Mouse (Mus musculus) E14TG2a.4 (cell line): ENCODE measurements around the gene Mroh2a.

ENCODE experiments used
- H3K27me3 ChIP-seq: 2 replicates; pipeline ENCODE4 v1.6.1; 2014; ENCODE audit warnings: low read length, control low read depth; ENCODE audit not compliant: insufficient read depth
- H3K36me3 ChIP-seq: 2 replicates; pipeline ENCODE4 v1.6.1; 2014; ENCODE audit warnings: low read length, control low read depth; ENCODE audit not compliant: insufficient read depth
- H3K4me1 ChIP-seq: replicated peaks from 2 replicates; pipeline ENCODE4 v1.6.1; 2014; ENCODE audit warnings: low read depth, low read length, control low read depth
- H3K4me3 ChIP-seq: replicated peaks from 2 replicates; pipeline ENCODE4 v1.5.1; 2014; ENCODE audit warnings: mild to moderate bottlenecking, low read length
- H3K9me3 ChIP-seq: 2 replicates; pipeline ENCODE4 v1.6.1; 2014; ENCODE audit warnings: low read length, control low read depth
- CTCF ChIP-seq: conservative IDR thresholded peaks from 2 replicates; pipeline ENCODE4 v1.5.1; 2014; ENCODE audit warnings: low read length
- NANOG ChIP-seq: IDR thresholded peaks from 2 replicates; pipeline ENCODE4 v1.6.1; 2014; ENCODE audit warnings: borderline replicate concordance, low read length, mixed read lengths
- POU5F1 ChIP-seq: IDR thresholded peaks from 2 replicates; pipeline ENCODE4 v1.6.1; 2014; ENCODE audit warnings: low read length, borderline replicate concordance

Gene Mroh2a

GRCm38 (mm10) chr1:88272851-88273250 is 46.1 kb downstream of the Mroh2a start:
- peaks cover 82% of the 10 kb centered on the region for H3K9me3 ChIP-seq
- H3K36me3 ChIP-seq, result peaks cover 80% of the 10 kb centered on the region
- TF ChIP-seq CTCF (no peak), POU5F1 (no peak), NANOG (no peak)

DNA sequence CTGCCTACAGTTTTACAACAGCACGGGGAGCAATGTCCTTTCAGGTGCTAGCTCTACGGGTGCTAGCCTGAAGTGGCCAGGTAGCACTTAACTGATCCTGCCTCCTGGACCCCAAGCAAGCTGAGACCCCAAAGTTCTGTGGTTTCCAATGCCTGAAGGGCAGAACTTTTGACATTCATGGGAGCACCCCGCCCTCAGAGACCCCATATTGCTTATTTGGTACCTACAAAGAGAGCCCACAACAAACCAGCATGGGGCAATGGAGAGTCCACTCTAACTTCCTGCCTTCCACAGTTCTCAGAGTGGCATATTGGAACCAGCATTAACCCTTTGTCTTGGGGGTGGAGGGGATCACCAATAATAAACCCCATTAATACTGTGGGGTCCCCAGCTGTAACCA is 46.5 kb downstream of the Mroh2a start:
- Histone ChIP-seq H3K4me3 (no peak overlapping the region), H3K27me3 (no peaks in the 10 kb centered on the region), H3K9me3 (peaks cover 77% of the 10 kb centered on the region), H3K4me1 (peaks cover 55% of the 10 kb centered on the region), H3K36me3 (peaks cover 75% of the 10 kb centered on the region)
- TF ChIP-seq CTCF (no peak), POU5F1 (no peak), NANOG (no peak)

More at GRCm38 (mm10) chr1:88272851-88273250, 46.1 kb downstream of the Mroh2a start:
- Histone ChIP-seq H3K4me1 (peaks cover 50% of the 10 kb centered on the region), H3K4me3 (no peak overlapping the region), H3K27me3 (no peaks in the 10 kb centered on the region)

DNA sequence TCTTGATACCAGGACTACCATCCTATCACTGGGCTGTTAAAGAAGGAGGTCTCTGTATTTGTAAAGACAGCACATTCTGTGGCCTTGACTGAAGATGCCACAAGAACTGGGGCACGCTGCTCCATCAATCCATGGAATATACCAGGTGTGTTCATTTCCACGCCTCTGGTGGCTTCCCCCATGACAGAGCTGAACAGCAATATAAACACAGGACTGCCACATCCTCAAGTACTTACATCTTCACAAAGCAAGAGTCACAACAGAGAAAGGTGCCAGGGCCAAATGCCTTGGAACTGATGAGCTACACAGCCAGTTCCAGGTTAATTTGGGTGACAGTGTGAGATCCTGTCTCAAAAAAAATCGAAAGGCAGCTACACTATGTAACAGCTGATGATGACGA is 47.0 kb downstream of the Mroh2a start:
- peaks cover 70% of the 10 kb centered on the region for H3K36me3 ChIP-seq
- H3K27me3 ChIP-seq, result no peaks in the 10 kb centered on the region
- peaks cover 57% of the 10 kb centered on the region for H3K4me1 ChIP-seq
- H3K4me3 ChIP-seq, result no peak overlapping the region
- peaks cover 72% of the 10 kb centered on the region for H3K9me3 ChIP-seq
- TF ChIP-seq CTCF (no peak), POU5F1 (no peak), NANOG (no peak)

- Histone ChIP-seq H3K4me3 (no peak overlapping the region), H3K27me3 (no peaks in the 10 kb centered on the region), H3K36me3 (peaks cover 63% of the 10 kb centered on the region), H3K9me3 (peaks cover 65% of the 10 kb centered on the region), H3K4me1 (peaks cover 64% of the 10 kb centered on the region)
- TF ChIP-seq POU5F1 (no peak), CTCF (no peak), NANOG (no peak)
Measured at GRCm38 (mm10) chr1:88274371-88275077, 47.7 kb downstream of the Mroh2a start.

DNA sequence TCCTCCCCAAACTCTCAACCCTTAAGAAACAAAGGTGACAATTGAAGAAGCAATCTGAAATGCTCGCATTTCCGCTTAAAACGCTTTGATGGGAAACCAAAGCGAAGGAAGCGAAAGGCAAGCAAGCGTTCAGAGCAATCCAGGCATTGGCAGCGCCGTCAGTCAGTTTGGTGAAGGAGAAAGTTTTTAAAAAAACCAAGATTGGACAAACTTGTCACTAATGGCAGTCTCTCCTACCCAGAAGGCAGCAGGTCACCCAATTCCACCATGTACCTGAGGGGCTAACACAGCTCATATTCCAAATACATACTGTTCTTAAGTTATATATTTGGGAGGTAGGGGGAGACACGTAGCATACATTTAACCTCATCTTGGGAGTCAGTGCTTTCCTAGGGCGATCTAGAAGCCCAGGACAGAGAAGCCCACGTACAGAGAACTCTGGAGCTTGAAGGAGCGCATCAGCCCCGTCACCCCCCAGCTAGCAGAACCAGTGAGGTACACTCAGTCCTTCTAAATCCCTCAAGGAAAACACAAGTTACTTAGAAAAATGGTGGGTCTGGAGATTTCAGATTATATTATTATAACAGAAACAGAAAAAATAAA is 48.4 kb downstream of the Mroh2a start:
- H3K9me3 ChIP-seq, result peaks cover 62% of the 10 kb centered on the region
- peaks cover 57% of the 10 kb centered on the region for H3K36me3 ChIP-seq
- H3K4me1 ChIP-seq, result peaks cover 64% of the 10 kb centered on the region
- H3K27me3 ChIP-seq, result no peaks in the 10 kb centered on the region
- TF ChIP-seq NANOG (no peak), POU5F1 (no peak), CTCF (no peak)
- H3K4me3 ChIP-seq, result peak overlapping the region; percentile 89; the same call in 1 of the 2 replicates

DNA sequence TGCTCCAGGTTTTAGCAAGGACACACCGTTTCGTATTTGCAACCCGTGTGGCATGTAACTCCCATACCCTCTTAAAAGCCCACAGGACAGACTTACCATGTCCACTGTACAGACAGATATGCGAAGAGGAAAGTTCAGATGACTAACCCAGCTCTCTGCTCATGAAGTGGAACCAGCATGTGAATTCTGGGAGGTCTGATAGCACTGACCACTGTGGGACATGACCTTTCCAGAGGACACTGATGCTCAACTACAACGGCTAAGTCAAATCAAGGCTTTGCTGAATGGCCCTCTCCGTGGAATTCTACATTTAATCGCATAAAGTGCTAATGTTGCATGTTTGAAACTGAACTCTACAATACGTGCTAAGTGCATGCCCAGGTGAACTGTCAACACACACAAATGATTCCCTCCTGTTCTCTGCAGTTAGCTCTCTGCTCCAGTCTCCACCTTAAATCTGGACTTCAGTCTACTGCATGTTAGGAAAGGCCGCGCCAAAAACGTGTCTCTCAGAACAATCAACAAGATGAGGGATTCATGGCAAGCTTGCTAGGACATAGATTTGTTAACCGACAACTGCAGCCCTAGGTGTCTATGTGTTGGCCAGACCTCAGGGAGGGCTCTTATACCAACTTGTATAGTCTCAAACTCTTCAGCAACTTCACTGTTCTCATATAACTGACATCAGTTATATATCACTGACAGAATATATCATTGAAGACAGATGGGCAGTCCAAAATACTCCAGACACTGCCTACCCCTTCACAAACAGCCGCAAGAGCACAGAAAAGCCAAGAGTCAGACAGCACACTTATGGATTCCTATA is 49.1 kb downstream of the Mroh2a start:
- peaks cover 52% of the 10 kb centered on the region for H3K36me3 ChIP-seq
- H3K4me3 ChIP-seq, result peak overlapping the region; percentile 89
- no peaks in the 10 kb centered on the region for H3K27me3 ChIP-seq
- H3K9me3 ChIP-seq, result peaks cover 61% of the 10 kb centered on the region
- TF ChIP-seq POU5F1 (no peak), NANOG (no peak), CTCF (no peak)
- H3K4me1 ChIP-seq, result peaks cover 64% of the 10 kb centered on the region

DNA sequence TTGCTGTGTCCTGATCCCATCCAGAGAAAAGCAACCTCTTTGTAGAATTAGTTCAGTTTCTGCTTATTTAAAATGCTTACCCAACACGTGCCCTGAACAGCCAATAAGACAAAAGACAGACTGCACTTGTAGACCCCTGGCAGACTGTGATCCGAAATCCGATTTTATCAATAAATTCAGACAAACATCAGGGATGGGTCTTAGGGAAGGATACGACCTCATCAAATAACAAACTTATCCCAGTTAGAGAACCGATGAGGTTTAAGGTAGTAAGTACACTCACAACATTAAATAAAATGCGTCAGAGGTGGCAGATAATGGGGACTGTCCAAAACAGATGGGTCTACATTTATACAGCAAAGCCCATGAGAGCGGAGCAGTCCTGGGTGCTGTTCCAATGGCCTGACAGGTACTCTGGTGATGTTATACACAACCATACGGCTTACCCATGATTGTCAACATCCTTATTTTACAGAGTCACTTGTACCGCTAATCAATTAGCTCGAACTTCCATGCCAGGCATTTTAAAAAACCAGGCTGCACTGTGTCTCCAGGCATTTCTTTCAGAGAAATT is 49.8 kb downstream of the Mroh2a start:
- Histone ChIP-seq H3K4me3 (peak overlapping the region; percentile 89), H3K36me3 (peaks cover 46% of the 10 kb centered on the region), H3K4me1 (peaks cover 64% of the 10 kb centered on the region), H3K27me3 (no peaks in the 10 kb centered on the region), H3K9me3 (peaks cover 58% of the 10 kb centered on the region)
- no peak for TF ChIP-seq POU5F1
- TF ChIP-seq CTCF, result no peak
- no peak for TF ChIP-seq NANOG
